Mouse (Mus musculus) gonadal fat pad, adult 2 months (tissue): Measurements from ENCODE around the gene Xrcc6. TPM values are rescaled to one million over a fixed set of nuclear protein-coding genes. Genes with fewer than 3 reads are reported as not detected.

ENCODE experiments used
- DNase-seq: peaks from one replicate; pipeline ENCODE4 v3.0.0-alpha.2; 2012; ENCODE audit warnings: low read depth
- polyA plus RNA-seq: library from polyadenylated mRNA; depleted of rRNA; stranded (reverse); fragments of >200 nt; gene quantifications from 2 replicates; pipeline ENCODE4 v1.2.3, GENCODE M21; 2012; rRNA removed

Xrcc6 gene
- polyA plus RNA-seq, result 13.5 and 13.8 TPM in 2 replicates

- no peak for DNase-seq
These were observed at the start of gene Xrcc6 for GRCm38 (mm10) chr15:81987646-81988045. Xrcc6 (plus strand) TSS chr15:81987835.

GRCm38 (mm10) chr15:81938246-81938645 lies 49.4 kb upstream of the Xrcc6 start:
- no peak for DNase-seq

DNA sequence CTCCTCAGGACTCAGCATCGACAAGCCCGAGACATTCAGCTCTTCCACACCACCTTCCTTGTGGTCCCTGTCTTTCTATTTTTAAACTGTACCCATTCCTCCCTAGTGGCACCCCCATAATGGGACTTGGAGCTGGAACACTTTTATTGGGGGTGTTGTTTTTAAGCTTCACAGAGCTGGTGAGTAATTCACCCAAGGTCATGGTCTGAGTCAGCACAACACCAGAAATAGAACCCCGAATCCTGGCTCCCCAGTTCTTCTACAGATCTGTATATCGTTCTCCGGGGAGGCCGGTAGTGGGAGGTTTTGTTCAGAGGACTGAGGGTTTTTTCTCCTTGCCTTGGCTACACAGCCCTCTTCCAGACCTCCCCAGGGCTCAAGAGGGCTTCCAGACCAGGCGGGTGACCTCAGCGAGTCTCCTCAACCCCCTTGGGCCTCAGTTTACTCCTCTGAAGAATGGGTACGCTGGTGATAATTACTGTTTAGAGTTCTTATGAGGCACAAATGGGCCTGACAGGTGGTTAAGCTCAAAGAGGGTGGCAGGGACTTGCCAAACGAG lies 48.4 kb upstream of the Xrcc6 start:
- no peak for DNase-seq

GRCm38 (mm10) chr15:81939774-81940173 lies 47.9 kb upstream of the Xrcc6 start:
- DNase-seq, result no peak

DNA sequence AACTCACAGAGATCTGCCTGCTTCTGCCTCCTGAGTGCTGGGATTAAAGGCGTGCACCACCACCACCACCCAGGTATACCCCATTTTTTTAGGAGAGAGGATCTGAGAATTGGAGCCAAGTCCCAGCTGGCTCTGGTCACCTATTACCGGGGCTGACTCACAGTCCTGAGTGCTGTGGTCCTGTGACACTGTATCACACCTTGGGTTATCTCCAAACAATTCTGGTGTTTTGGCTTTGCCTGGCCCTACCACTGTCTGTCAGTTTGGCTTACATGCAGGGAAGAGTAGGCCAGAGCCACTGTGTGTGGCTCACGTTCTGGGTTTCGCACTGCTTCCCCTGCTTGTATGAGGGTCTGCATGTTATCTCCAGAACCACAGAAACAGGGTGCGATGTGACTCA lies 47.4 kb upstream of the Xrcc6 start:
- no peak for DNase-seq

DNA sequence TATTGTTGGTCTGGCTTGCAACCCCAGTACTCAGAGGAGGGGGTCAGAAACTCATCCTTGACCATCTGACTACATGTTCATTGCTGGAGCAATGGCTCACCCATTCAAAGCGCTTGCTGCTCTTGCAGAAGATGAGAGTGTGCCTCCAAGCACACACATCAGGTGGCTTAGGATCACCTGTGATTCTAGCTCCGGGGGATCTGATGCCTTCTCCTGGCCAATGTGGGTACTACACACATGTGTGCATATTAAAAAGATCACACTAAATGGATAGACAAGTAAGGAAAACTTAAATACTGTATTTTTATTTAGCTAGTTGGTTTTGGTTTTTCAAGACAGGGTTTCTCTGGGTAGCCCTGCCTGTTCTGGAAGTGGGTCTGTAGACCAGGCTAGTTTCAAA lies 46.6 kb upstream of the Xrcc6 start:
- no peak for DNase-seq

DNA sequence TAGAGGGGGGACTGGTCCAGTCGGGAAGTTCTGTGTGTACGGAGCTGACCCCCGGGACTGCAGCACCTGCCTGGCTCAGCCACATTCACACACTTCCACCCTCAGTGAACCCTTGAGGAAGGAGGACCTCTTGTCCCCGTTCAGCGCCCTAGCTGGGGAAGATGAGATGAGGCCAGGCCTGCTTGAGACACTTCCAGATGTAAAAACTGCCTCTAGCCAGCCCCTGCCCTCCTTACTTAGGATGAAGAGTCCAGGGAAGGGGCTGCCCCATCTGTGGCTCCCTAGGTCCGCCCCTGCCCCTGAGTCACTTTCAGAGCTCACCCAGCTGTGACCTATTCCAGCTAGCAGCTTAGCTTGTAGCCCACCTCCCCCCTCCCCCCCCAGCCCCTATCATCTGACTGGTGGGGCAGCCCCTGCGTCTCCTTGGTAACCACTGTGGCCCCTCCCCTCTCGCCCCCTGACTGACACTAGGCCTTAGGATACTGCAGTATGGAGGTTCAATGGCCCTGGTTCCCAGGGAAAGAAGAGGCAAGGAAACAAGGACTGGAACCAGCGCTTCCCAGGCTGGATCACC lies 44.4 kb upstream of the Xrcc6 start:
- DNase-seq, result no peak

DNA sequence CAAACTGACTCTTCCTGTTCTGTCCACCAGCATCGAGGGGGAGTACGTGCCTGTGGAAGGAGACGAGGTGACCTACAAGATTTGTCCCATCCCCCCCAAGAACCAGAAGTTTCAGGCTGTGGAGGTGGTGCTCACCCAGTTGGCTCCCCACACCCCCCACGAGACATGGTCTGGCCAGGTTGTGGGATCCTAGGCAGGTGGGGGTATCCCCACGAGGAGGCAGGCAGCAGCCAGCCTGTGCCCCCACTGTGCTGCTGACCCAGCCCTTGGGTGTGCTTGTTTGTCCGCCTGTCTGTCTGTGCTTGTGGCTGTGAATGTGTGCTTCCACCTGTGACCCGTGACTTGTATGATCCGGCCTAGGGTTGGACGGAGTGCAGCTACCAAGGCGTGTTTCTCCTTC lies 38.6 kb upstream of the Xrcc6 start:
- no peak for DNase-seq

DNA sequence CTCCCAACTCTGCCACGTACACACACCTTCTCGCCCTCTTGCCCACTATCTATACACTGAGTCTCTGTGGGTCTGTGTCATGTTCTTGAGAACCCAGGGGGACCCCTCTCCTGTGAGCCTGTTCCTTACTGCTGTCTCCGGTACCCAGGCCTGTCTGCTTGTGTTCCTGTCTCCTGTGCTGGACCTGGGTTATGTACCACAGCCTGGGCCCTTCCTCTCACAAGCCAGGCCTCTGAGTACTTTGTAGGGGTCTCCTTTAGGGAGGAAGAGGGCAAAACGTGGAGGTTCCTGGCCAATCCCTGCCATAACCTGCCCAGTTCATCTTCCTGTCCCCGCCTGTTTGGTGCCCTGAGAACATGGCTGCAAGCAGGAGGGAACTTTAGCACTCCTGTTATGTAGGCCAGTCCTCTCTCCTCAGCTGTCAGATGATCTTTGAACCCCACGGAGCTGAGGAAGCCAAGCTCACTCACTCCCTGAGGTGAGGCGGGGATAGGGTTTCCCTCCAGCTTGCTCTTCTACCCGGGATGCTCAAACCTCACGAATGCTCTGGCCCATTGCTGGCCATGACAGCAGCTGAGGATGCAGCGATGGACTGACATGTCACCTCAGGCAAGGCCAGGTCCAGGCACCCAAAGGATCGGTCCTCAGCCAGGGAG lies 38.0 kb upstream of the Xrcc6 start:
- DNase-seq, result no peak

- no peak for DNase-seq
These were observed 36.9 kb upstream of the Xrcc6 start for GRCm38 (mm10) chr15:81950716-81951115.

GRCm38 (mm10) chr15:81951159-81951558 lies 36.5 kb upstream of the Xrcc6 start:
- DNase-seq, result no peak

DNA sequence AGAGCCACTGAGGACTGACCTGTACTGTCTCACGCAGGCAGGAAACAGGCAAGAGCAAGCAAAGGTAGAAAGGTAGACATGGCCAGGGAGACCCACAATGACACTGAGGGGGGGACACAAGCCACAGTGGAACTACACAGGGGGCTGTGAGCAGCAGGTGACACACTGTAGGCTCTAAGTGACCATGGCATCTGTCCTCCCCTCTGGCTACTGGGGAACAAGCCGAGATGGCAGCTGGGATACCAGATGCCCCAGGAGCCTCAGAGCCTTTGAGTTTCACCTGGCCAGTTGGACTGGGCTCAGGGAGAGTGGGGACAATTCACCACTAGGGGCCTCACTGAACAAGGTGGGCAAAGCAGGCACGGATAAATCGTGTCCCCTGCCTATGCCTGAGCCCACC lies 35.3 kb upstream of the Xrcc6 start:
- no peak for DNase-seq

DNA sequence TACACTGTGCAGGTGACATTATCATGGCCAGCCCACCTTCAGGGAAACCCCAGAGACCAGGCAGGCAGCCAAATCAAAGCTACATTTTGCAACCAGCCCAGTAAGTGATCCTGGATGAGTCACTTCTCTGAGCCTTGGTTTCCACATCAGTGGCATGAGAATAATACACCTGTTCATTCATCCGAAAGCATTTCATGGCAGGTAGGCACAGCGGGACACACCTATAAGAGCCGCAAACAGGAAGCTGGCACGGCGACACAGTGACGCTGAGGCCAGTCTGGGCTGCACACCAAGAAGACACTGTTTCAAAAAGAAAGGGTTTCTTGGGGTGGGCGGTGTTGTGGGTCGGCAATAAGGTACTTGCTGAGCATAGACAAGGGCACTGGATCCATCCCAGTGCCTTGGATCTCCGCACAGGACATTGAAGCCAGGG lies 33.5 kb upstream of the Xrcc6 start:
- peak; percentile 89 for DNase-seq

GRCm38 (mm10) chr15:81954716-81955115 lies 32.9 kb upstream of the Xrcc6 start:
- no peak for DNase-seq

DNA sequence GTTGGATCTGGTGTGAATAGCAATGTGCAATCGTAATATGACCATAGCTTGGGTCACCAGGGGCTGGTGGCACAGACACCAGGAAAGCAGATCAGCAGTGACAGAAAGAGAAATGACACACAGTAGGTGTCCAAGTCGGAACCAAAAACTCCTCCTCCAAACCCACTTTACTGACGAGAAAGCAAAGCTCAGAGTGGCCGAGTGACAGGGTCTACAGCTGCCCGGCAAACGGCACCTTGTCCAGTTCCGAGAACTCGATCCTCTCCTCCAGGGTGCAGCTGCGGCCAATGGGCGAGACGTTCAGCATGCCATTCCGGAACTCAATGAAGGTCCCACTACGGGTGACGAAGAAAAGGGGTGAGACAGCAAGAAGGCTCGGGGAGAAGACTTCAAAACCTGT lies 32.2 kb upstream of the Xrcc6 start:
- DNase-seq, result no peak

DNA sequence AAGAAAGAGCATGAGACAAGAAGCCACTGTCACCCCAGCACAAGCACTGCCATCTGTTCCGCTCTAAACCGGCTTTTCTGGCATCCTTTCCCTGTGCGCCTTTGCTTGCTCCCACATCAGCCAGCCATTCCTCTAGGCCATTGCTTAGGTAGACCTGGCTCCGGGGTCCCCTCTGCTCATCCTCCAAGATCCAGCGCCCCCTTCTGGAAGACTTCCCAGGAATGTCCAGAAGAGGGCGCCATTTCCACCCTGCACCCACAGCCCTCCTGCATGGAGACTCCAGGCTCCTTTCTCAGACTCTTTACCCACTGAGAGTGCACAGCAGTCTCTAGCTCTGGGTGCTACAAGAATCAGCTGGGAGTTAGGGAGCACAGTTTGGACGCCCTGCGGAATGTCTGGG lies 31.2 kb upstream of the Xrcc6 start:
- DNase-seq, result no peak

- no peak for DNase-seq
These were observed 30.0 kb upstream of the Xrcc6 start for GRCm38 (mm10) chr15:81957598-81957997.

- DNase-seq, result no peak
These were observed 28.7 kb upstream of the Xrcc6 start for GRCm38 (mm10) chr15:81958906-81959305.

DNA sequence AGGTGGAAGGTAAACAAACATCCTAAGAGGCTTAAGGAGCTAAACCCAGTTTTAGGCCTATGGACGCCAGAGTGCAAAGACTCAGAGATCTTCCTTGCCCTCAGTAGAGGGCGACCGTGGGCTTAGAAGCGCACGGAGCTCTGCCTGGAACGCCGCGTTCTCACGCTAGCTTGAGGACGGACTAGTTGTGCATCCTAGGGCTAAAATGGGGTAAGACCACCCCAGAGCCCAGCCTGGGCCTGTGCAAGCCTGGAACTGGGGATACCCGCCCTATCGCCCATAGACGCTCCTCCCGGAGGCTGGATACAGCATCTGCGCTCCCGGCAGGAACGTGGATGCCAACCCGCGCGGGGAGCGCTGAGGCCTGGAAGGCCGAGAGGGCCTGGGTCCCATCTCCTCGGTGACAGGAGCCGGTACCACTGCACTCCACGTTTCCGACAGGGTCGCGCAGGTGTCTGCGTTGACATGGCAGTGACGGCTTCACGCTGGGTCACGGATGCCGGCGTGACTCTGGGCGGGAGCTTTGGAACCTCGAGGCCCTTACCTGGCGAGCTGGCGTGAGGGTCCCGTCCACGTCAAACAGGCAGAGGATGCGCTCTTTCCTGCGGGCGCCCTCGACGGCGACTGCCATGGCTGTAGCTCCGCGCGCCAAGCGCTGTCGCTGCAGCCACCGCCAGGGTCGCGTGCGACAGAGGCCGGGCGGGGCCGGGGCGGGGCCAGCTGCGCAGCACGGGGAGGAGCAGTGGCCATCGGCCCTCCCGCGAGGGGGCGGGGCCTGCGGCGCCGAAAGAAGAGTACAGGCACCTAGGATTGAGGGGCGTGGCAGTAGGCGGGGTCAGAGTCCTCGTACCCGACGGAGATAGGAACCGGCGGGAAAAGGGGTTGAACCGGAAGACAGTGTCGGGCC lies 27.2 kb upstream of the Xrcc6 start, which contains the start of gene Pmm1:
TSS of gene Pmm1 (minus strand) at position 760 of the 907 bp plus-strand sequence.
- DNase-seq, result peak; percentile 68

DNA sequence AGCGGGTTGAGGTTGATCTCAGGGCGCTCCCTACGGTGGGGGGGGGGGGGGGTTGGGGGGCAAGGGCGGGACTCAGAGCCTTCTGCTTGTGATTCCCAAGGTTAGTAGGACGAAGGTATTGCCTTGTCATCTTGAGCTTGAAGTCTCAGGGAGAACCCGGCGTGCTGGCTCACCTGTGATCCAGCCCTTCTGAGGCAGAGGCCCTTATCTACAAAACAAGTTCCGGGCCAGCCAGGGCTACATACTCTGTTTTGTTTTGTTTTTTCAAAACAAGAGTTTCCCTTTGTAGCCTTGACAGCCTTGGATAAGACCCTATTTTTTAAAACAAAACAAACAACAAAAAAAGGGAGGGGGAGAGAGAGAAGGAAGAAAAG lies 26.6 kb upstream of the Xrcc6 start:
- no peak for DNase-seq

DNA sequence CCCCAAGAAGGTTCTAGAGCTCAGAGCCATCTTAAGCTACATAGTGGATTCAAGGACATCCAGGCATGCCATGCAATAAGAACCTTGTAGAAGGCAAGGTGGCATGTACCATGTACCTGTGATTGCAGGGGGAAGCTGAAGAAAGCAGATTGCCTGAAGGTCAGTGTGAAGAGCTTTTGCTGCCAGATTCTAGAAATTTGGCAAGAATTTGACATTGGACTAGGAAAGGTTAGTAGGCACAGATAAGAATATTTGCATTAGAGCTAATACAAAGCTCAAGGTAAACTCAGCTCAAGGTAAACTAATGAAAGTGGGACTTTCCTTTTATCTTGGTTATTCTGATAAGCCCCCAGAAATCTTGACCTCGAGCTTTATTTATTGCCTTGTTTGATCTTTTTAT lies 23.4 kb upstream of the Xrcc6 start:
- DNase-seq, result no peak

- DNase-seq, result no peak
These were observed 22.6 kb upstream of the Xrcc6 start for GRCm38 (mm10) chr15:81964980-81965545.
